Mouse (Mus musculus) cerebellum, postnatal 4 days (tissue): ENCODE measurements around the gene Ascl4.

Experiments
- DNase-seq, 2 experiments: peaks; one replicate each; pipeline ENCODE4 v3.0.0; 2022; ENCODE audit warnings: low spot score in 2 of 2, mixed read lengths in 1 of 2

Ascl4 gene

DNA sequence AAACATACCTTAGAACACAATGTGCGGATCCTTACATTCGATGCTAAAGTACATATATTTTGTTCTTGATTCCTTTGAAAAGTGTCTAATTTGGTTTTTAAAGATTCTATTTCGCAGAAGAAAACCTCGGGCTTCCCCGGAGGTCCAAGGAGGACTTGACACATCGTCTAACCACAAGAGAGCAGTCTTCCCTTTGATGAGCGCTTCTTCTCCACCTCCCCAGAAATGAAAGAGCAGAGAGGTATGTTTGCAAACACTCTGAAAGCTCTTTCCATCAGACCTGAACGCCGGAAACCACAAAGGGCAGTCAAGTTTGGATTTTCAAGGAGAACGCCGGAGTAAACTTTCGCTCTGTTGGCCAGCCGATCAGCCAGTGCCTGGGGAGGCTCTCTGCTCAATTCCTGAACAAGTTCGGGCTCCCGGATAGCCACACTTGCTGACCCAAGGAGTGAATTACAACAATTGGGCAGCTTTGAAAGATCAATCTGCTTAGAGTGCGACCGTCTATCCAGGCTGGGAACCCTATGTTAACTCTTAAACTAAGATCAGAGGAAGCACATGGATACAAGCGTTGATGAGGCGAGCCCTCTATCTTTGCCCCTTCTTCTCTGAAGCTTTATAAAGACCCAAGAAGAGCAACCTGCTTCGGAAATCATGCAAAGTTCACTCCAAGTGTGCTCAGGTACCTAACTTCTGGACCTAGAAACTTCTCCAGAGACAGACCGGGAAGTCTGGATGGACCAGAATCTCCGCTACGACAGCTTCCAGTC lies at the start of gene Ascl4:
Gene Ascl4 (plus strand): TSS at position 6 of the 770 bp plus-strand sequence.
- DNase-seq: no peak

DNA sequence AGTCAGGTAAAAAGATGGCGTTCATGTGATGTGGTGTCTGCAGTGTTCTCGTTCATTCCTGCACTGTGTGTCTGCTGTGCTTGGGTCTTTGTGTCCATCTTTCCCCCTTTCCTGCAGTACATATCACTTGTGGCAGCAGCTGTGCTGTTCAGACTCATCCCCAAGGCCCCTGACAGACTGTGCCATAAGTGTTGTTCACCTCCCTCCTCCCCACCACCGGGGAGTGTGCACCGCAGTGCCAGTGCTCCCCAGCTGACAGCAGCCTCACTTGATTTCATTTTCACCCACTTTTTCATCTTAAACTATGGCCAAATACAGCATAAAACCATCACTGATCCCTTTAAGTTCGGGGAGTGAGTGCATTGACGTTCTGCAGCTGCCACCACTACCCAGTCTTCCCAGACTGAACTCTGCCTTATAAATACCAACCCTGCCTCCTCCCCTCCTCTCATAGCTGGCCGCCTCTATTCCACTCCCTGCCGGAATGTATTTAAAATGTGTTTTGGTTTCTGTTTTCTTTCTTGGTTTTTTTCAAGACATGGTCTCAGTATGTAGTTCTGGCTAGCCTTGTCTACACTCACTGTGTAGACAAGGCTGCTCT lies 47.5 kb upstream of the Ascl4 start:
- DNase-seq: no peak

DNA sequence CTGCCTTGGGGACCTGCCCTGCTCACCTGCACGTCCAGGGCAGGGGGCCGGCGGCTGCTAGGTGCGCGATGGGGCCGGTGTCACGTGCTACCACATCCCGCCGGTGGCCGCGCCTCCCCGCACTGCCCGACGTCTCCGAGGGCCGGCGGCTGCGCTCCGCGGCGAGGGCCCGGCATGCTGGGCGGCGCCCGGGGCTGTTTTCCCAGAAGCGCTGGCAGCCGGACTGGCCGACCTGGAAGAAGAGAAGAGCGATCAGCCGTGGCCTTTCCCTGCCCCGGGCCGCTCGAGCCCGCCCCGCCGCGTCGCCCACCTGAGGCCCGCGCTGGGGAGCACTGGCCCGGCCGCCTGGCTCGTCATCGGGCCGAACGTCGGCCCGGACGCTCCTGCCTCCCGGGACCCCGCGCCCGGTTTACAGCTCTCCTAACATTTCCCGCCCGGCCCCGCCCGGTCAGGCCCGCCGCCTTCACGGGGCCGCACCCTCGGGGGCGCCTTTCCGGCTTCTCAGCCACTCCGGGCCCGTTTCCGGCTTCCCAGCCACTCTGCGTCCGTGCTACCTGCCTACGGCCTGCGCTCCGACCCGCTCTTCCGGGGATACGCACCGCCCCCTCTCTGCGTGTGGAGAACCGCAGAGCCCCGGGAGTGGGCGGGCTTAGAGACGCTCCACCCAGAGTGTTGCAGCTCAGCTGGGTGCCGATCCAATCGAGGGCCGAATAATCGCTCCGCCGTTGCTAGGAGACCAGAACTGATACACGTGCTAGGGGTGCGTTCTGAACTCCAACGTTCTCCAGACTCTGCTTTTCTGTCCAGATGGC lies 10.8 kb upstream of the Ascl4 start, which contains the start of gene Prdm4:
Gene Prdm4 (minus strand): TSS at position 645 of the 812 bp plus-strand sequence.
- peak; percentile 81 to 95 for DNase-seq

DNA sequence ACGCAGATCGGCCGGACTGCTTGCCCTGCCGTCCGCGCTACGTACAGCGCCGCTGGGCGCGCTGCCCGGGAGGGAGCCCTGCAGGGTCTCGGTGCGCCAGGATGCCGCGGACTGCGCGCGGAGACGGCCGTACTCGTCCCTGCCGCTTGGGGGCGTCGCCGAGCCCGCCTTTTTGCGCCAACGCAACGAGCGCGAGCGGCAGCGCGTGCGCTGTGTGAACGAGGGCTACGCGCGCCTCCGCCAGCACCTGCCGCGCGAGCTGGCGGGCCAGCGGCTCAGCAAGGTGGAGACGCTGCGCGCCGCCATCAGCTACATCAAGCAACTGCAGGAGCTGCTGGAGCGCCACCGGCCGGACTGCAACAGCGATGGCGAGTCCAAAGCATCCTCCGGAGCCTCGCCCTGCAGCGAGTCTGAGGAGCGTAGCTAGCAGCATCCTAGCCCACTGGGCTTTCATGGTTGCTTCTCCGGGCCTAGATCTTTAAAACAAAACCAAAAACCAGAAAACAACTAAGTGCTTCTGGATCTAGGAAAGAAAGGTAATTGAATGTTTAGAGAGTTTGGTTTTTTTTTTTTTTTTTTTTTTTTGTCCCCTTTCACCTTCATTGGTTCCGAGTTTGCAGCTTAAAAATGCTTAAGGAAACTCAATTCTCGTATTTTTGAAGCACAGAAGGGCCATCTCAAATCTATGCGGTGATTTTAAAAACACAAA lies 1.2 kb downstream of the Ascl4 start:
- peak; percentile 56 to 81 for DNase-seq

DNA sequence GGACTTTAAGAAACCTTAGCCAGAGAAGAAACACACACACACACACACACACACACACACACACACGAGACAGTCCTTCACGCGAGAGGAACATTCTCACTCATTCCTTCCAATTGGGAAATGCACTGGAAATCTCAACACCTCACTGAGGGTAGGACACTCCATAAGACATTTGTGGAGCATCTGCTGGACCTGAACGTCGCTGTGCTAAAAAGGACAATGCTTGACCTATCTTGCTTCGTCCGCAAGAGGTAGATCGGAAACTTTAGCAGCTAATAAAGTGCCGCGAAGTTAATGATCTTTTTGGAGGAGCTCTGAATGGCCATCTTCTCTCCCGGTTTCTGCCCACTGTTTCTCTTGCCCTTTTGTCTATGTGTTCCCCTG lies 1.7 kb downstream of the Ascl4 start:
- no peak for DNase-seq

DNA sequence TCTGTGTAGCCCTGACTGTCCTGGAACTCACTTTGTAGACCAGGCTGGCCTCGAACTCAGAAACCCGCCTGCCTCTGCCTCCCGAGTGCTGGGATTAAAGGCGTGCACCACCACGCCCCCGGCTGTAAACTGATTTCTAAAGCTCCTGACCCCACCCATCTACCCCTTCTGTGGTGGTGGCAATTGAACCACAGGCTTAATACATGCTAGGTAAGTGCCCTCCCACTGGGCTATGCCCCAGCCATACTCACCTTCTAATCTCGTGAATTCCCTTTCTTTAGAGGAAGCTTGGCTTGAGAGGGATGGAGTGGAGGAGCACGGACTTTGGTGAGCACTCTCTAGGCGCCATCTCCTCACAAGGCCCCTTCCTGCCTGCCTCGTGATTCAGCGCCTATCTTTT lies 2.5 kb downstream of the Ascl4 start:
- DNase-seq: no peak

DNA sequence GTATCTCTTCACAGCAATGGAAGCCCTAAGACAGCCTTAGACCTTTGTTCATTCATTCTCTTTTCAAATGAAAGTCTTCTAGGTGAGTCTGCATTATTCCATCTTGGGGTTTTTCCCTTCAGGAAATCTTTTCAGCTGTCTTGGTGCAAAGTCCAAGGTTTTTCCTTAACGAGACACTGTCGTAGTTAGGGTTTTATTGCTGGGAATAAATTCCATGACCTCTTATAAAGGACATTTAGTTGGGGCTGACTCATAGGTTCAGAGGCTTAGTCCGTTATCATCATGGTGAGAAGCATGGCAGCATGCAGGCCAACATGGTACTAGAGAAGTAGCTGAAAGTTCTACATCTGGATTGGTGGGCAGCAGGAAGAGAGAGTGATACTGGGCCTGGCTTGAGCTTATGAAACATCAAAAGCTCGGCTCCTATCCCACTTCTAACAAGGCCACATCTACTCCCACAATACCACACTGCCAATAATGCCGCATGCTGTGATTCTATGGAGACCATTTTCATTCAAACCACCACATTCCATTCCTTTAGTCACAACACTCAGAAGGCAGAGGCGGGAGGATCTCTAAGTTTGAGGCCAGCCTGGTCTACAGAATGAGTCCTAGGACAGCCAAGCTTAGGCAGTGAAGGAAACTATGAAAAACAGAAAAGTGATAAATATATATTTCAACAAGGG lies 8.9 kb downstream of the Ascl4 start:
- no peak for DNase-seq

- DNase-seq: no peak
Observed at GRCm38 (mm10) chr10:85948483-85949196, 21.2 kb downstream of the Ascl4 start.

- DNase-seq: no peak
Observed at GRCm38 (mm10) chr10:85951765-85952443, 24.4 kb downstream of the Ascl4 start.

DNA sequence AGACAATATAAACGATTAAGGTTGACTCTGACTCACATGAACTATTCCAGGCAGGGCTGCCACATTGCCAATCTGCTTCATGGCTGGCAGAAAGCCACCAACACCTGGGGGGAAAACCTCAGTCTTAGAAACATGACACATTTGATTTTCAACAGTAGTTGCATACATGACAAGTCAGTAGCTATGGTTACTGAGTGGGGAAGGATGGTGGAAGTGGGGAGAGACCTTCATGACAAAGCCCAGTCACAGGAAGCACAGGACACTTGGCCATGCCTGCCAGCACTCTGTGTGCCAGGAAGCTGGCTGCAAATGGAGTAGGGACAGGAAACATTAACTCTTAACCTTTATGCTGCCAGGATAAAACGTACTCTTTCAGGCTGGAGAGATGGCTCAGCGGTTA lies 25.9 kb downstream of the Ascl4 start:
- no peak for DNase-seq

GRCm38 (mm10) chr10:85954429-85954828 lies 26.9 kb downstream of the Ascl4 start:
- DNase-seq: no peak

DNA sequence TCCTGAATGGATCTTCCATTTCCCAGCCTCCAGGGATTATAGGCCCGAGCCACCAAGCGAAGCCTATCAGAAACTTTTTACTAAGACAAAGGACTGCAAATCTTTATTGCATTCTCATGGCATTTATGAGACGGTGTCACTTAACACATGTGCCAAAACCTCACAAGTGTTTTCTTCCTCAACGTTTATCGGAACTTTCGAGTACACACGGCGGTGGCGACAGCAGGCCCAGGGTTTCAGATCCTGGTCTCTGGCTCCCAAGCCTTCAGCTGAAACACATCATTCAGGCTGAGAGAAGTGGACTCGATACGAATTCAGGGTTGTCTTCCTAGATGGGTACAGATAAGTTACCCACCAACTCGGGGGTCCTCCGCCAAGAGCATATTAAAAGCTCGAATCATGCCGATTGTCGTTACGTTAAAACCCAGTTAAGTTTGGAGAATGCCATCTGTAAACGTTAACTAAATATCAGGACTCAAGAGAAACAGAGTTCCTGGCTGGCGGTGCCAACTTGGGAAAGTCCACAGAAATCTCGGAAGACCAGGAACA lies 29.5 kb downstream of the Ascl4 start:
- DNase-seq: peak in 1 of 2 experiments; percentile 2

DNA sequence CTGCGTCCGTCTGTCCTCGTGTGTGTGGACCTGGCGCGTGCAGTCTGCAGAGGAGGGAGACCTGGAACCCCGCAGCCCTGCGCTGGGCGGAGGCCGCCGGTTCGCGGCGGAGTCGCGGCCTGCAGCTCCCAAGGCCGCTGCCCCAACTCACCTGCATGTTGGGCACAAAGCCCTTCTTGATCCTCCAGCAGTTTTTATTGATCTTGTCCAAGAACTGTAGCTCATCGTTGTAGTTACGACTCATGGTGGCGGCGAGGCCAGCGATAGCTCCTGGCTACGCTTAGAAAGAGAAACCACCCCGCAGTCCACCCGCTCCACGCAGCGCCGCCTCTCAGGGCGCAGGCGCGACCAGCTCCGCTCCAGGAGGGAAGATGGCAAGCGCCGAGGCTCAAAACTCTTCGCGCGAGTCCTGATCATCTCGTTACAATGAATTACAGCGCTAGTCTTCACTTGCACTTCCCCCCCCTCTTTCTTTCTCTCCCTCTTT lies 30.0 kb downstream of the Ascl4 start, which contains the start of gene Rtcb:
Gene Rtcb (minus strand): TSS at position 360 of the 487 bp plus-strand sequence.
- DNase-seq: peak; percentile 99

DNA sequence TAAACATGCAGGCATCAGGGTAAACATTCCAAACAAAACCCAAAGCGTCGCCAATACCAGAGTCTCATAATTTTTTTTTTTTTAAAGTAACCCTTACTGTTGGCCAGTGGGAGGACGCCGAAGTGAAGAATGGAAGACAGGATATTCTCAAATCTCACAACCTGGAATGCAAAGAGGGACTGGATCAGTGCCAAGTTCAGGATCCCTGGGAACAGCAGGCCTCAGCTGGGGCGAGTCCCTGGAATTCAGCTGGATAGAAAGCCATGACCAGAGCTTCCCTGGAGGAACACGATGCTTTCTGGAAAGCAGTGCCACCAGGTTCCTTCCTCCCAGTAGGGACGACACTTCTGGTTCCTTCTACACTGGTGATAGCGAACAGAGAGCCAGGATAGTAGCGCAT lies 35.4 kb downstream of the Ascl4 start:
- DNase-seq: no peak

GRCm38 (mm10) chr10:85964316-85964715 lies 36.8 kb downstream of the Ascl4 start:
- no peak for DNase-seq

GRCm38 (mm10) chr10:85966476-85966875 lies 39.0 kb downstream of the Ascl4 start:
- no peak for DNase-seq

DNA sequence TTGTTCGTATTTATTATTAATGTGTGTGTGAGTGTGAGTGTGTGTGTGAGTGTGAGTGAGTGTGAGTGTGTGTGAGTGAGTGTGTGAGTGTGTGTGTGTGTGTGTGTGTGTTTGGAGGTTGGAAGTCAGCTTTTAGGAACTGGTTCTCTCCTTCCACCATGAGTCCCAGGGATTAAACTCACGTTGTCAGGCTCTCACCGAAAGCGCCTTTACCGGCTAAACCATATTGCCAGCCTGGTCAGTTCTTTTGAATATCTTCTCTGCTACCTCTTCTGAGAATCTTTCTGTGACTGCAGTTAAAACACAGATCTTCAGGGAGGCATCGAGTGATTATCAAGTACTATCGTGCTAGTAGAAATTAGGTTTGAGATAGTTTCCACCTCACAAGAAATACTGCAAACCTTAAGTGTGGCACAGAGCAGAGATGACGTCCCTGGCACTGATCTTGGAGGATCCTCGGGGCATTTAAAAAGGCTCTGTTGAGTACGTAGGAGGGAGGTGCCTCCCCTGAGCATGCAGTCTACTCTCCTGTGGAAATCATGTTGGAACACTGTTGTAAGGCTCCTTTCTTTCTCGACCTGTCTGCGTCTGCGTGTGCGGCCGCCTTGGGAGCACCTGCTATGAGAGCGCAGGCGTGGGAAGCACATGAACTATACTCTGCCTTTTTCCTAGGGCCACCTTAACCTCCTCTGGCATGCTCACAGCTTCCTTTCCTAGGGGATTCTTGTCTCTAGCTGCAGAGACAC lies 40.1 kb downstream of the Ascl4 start:
- DNase-seq: no peak

GRCm38 (mm10) chr10:85968157-85968634 lies 40.7 kb downstream of the Ascl4 start:
- DNase-seq: peak; percentile 89 to 93

- DNase-seq: no peak
Observed at GRCm38 (mm10) chr10:85968731-85969130, 41.2 kb downstream of the Ascl4 start.
